Mouse (Mus musculus) MEL (cell line): ENCODE results near the gene Cyfip1.

Experiments
- CTCF ChIP-seq, 3 experiments: IDR thresholded peaks in 2 of 3; conservative IDR thresholded peaks in 1 of 3; 2 replicates each; pipeline ENCODE4 v1.5.1; 2011 to 2012; ENCODE audit warnings: low read length in 3 of 3, low read depth in 2 of 3, mild to moderate bottlenecking in 2 of 3, improper control_type of control experiment in 1 of 3, inconsistent platforms in 1 of 3, mixed read lengths in 1 of 3, moderate library complexity in 1 of 3; ENCODE audit not compliant: control insufficient read depth in 1 of 3, insufficient read depth in 1 of 3, poor library complexity in 1 of 3, severe bottlenecking in 1 of 3
- SMC3 ChIP-seq: IDR thresholded peaks from 2 replicates; pipeline ENCODE4 v1.6.1; 2011; ENCODE audit warnings: low read depth, low read length, improper control_type of control experiment

GRCm38 (mm10) chr7:55824468-55824867, 17.1 kb upstream of the Cyfip1 start:
- no peak for TF ChIP-seq SMC3
- no peak for TF ChIP-seq CTCF (IDR thresholded peaks at IDR 0.05 in 2 of 3, conservative IDR thresholded peaks at IDR 0.05 in 1 of 3; ENCODE audit: control insufficient read depth in 1 of 3, insufficient read depth in 1 of 3, low read depth in 2 of 3, low read length in 3 of 3, poor library complexity in 1 of 3, severe bottlenecking in 1 of 3)
